Mouse (Mus musculus) 3T3-L1 (cell line): ENCODE data around the gene Abhd16a.

ENCODE experiments used
- DNase-seq: peaks from one replicate; pipeline ENCODE4 v3.0.0-alpha.2; 2015; ENCODE audit warnings: low read depth, low spot score

Gene Abhd16a

GRCm38 (mm10) chr17:35141971-35142370, 52.9 kb downstream of the Abhd16a start:
- no peak for DNase-seq

GRCm38 (mm10) chr17:35146139-35146538, 57.1 kb downstream of the Abhd16a start:
- DNase-seq, result no peak

- peak; percentile 31 for DNase-seq
Measured at GRCm38 (mm10) chr17:35147348-35147747, 58.3 kb downstream of the Abhd16a start.

GRCm38 (mm10) chr17:35147922-35148639, 59.0 kb downstream of the Abhd16a start:
- DNase-seq, result peak; percentile 40

DNA sequence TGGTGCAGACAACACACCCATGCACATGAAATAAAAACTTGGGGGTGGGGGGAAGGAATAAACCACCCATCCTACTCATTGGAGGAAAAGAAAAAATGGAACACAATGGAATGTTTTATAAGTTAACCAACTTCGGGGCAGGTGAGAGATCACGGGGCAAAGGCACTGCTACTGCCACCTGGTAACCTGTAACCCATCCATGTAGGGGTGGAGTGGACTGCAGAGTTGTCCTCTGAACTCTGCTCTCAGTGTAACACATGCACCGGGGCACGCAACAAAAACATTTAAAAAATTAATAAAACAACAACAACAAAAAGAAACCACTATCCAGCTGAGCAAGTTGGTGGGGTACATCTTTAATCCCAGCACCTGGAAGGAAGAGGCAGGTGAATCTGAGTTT, 63.1 kb downstream of the Abhd16a start:
- no peak for DNase-seq
